Mouse (Mus musculus): ENCODE data around the gene Pcx. TPM values are rescaled to one million over a fixed set of nuclear protein-coding genes. Genes with fewer than 3 reads are reported as not detected.

The Pcx gene
- polyA plus RNA-seq, 1 experiment from 2014 or later: 28.9 TPM

DNA sequence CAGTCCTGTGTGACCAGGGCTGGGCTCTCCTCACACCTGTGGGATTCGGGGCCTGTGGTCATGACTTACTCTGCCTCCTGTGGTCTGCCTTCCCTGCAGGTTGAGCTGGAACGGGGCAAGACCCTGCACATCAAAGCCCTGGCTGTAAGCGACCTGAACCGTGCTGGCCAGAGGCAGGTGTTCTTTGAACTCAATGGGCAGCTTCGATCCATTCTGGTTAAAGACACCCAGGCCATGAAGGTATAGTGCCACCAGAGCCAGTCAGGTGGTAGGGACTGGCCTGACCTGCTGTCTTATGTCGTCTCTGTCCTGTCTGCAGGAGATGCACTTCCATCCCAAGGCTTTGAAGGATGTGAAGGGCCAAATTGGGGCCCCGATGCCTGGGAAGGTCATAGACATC is 110.4 kb downstream of the Pcx start:
- no peak overlapping the region for H3K4me3 ChIP-seq (ENCODE audit: low read depth, low read length)
- H3K9ac ChIP-seq (ENCODE audit: low read length): no peak overlapping the region
- whole genome bisulfite sequencing: 91% methylated on average over 7 of the region's 7 CpGs
- H3K9me3 ChIP-seq (ENCODE audit: control insufficient read depth, low read length): no peaks in the 10 kb centered on the region
- no peak for DNase-seq (ENCODE audit: low spot score)
- 0 out of 2 replicates have a peak, but pooled peaks cover 2% of the 10 kb centered on the region for H3K4me1 ChIP-seq (replicated peaks; ENCODE audit: control insufficient read depth, insufficient read depth)
- H3K27me3 ChIP-seq (ENCODE audit: control insufficient read depth, insufficient read depth, low read length): no peaks in the 10 kb centered on the region
- H3K36me3 ChIP-seq (ENCODE audit: control insufficient read depth, insufficient read depth, low read length): peaks cover 9% of the 10 kb centered on the region; the same call in 1 of the 2 replicates
- TF ChIP-seq EP300 (optimal IDR thresholded peaks at IDR 0.05) (no peak), CTCF (IDR thresholded peaks at IDR 0.05; ENCODE audit: low read depth) (no peak)
- ATAC-seq (ENCODE audit: low FRiP score, low TSS enrichment): no peak
- H3K27ac ChIP-seq (replicated peaks): no peak overlapping the region
- H3K4me2 ChIP-seq (replicated peaks; ENCODE audit: low read depth): no peak overlapping the region

GRCm38 (mm10) chr19:4622780-4623179 is 112.5 kb downstream of the Pcx start:
- no peak for ATAC-seq (ENCODE audit: low FRiP score, low TSS enrichment)
- no peak overlapping the region for H3K4me2 ChIP-seq (replicated peaks; ENCODE audit: low read depth)
- no peak for TF ChIP-seq CTCF (IDR thresholded peaks at IDR 0.05; ENCODE audit: low read depth)
- TF ChIP-seq EP300 (optimal IDR thresholded peaks at IDR 0.05): no peak
- WGBS: 83% methylated on average over 5 of the region's 5 CpGs
- H3K36me3 ChIP-seq (ENCODE audit: control insufficient read depth, insufficient read depth, low read length): peaks cover 9% of the 10 kb centered on the region; the same call in 1 of the 2 replicates
- no peaks in the 10 kb centered on the region for H3K9me3 ChIP-seq (ENCODE audit: control insufficient read depth, low read length)
- H3K4me1 ChIP-seq (replicated peaks; ENCODE audit: control insufficient read depth, insufficient read depth): 0 out of 2 replicates have a peak, but pooled peaks cover 5% of the 10 kb centered on the region
- H3K27ac ChIP-seq (replicated peaks): no peak overlapping the region
- no peak overlapping the region for H3K4me3 ChIP-seq (ENCODE audit: low read depth, low read length)
- DNase-seq (ENCODE audit: low spot score): no peak
- H3K27me3 ChIP-seq (ENCODE audit: control insufficient read depth, insufficient read depth, low read length): no peaks in the 10 kb centered on the region
- H3K9ac ChIP-seq (ENCODE audit: low read length): no peak overlapping the region

DNA sequence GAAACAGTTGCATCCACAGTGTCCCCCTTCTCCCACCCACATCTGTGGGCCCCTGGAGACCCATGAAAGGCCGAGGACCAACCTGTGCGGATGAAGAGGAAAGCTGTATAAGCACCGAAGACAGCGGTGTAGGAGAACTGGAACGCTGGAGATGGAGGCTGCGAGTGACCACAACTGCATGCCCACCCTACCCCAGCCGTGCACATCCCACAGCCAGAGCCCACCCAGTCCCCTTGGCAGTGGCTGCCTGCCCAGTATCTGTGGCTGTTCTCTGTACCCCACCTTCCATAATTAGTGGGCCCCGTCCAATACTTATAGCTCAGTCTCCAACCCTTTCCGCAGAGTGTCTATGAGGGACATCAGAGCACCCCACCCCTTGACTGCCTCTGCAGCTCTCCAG is 113.1 kb downstream of the Pcx start:
- TF ChIP-seq CTCF (IDR thresholded peaks at IDR 0.05; ENCODE audit: low read depth) (no peak), EP300 (optimal IDR thresholded peaks at IDR 0.05) (no peak)
- 94% methylated on average over 9 of the region's 9 CpGs for WGBS
- H3K9me3 ChIP-seq (ENCODE audit: control insufficient read depth, low read length): no peaks in the 10 kb centered on the region
- no peak overlapping the region for H3K9ac ChIP-seq (ENCODE audit: low read length)
- no peak for DNase-seq (ENCODE audit: low spot score)
- H3K27ac ChIP-seq (replicated peaks): no peak overlapping the region
- H3K36me3 ChIP-seq (ENCODE audit: control insufficient read depth, insufficient read depth, low read length): peaks cover 9% of the 10 kb centered on the region; the same call in 1 of the 2 replicates
- no peaks in the 10 kb centered on the region for H3K27me3 ChIP-seq (ENCODE audit: control insufficient read depth, insufficient read depth, low read length)
- no peak overlapping the region for H3K4me3 ChIP-seq (ENCODE audit: low read depth, low read length)
- H3K4me2 ChIP-seq (replicated peaks; ENCODE audit: low read depth): no peak overlapping the region
- 0 out of 2 replicates have a peak, but pooled peaks cover 5% of the 10 kb centered on the region for H3K4me1 ChIP-seq (replicated peaks; ENCODE audit: control insufficient read depth, insufficient read depth)
- ATAC-seq (ENCODE audit: low FRiP score, low TSS enrichment): no peak

DNA sequence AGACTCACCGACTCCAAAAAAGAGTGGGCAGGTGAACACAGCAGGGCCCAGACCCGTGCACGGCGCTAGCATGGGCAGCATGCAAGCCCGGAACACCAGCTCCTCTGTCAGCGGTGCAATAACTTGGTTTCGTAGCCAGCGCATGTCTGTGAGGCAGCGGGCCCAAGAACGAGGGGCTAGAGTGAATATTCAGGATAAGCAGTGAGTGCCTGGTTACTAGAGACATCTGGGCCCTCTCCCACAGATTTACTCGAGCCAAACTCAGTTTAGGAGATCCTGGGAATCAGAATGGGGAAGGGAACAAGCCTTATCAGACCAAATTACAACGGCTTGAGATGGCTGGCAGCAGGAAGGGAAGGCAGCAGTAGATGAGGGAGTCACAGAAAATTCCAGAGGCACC is 113.7 kb downstream of the Pcx start:
- Histone ChIP-seq H3K4me3 (ENCODE audit: low read depth, low read length) (no peak overlapping the region), H3K27ac (replicated peaks) (no peak overlapping the region), H3K4me1 (replicated peaks; ENCODE audit: control insufficient read depth, insufficient read depth) (0 out of 2 replicates have a peak, but pooled peaks cover 5% of the 10 kb centered on the region), H3K9ac (ENCODE audit: low read length) (no peak overlapping the region), H3K36me3 (ENCODE audit: control insufficient read depth, insufficient read depth, low read length) (peaks cover 9% of the 10 kb centered on the region; the same call in 1 of the 2 replicates), H3K9me3 (ENCODE audit: control insufficient read depth, low read length) (no peaks in the 10 kb centered on the region), H3K4me2 (replicated peaks; ENCODE audit: low read depth) (no peak overlapping the region), H3K27me3 (ENCODE audit: control insufficient read depth, insufficient read depth, low read length) (no peaks in the 10 kb centered on the region)
- no peak for DNase-seq (ENCODE audit: low spot score)
- ATAC-seq (ENCODE audit: low FRiP score, low TSS enrichment): no peak
- TF ChIP-seq CTCF (IDR thresholded peaks at IDR 0.05; ENCODE audit: low read depth) (no peak), EP300 (optimal IDR thresholded peaks at IDR 0.05) (no peak)
- WGBS: 92% methylated on average over 12 of the region's 12 CpGs

DNA sequence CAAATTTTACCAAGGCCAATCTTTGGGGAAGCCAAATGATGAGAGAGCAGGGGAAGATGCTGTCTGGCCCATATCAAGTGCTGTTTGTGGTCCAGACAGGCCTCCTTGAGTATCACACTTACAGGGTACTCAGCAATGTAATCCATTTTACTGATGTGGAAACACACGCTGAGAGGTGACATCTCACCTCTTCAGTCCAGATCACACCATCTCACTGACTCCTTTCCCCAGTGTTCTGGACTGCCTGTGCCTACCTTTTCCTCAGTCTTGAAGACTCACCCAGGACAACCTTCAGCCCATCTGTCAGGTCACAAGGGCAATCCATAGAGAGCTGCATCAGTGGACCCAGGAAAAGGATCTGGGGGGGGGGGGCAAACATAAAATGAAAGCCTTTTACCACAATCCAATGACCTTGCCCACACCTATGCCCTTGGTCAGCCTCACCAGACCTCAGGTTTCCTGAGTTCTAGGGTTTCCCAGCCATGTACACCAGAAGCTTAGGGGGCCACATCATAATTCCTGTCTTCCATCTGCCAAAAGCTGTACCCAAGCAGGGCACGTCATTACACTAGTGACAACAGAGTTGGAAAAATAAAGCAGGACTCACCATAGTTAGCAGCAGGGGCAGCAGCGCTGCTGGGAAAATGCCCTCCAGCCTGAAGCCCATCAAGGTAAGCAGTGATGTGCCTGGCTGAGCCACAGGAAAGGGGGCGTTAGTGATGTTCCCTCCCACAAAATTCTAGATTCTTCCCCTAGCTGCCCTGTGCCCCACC is 114.3 kb downstream of the Pcx start:
- 0 out of 2 replicates have a peak, but pooled peaks cover 5% of the 10 kb centered on the region for H3K4me1 ChIP-seq (replicated peaks; ENCODE audit: control insufficient read depth, insufficient read depth)
- TF ChIP-seq EP300 (optimal IDR thresholded peaks at IDR 0.05): no peak
- no peak for TF ChIP-seq CTCF (IDR thresholded peaks at IDR 0.05; ENCODE audit: low read depth)
- H3K27ac ChIP-seq (replicated peaks): peak overlapping the region; percentile 93
- peak overlapping the region; percentile 91 for H3K4me3 ChIP-seq (ENCODE audit: low read depth, low read length)
- H3K4me2 ChIP-seq (replicated peaks; ENCODE audit: low read depth): peak overlapping the region; percentile 90
- H3K9ac ChIP-seq (ENCODE audit: low read length): peak overlapping the region; percentile 88
- peak; percentile 2; the same call in 1 of the 2 replicates for ATAC-seq (ENCODE audit: low FRiP score, low TSS enrichment)
- no peaks in the 10 kb centered on the region for H3K9me3 ChIP-seq (ENCODE audit: control insufficient read depth, low read length)
- no peak for DNase-seq (ENCODE audit: low spot score)
- peaks cover 9% of the 10 kb centered on the region; the same call in 1 of the 2 replicates for H3K36me3 ChIP-seq (ENCODE audit: control insufficient read depth, insufficient read depth, low read length)
- no peaks in the 10 kb centered on the region for H3K27me3 ChIP-seq (ENCODE audit: control insufficient read depth, insufficient read depth, low read length)
- 28% methylated on average over 4 of the region's 4 CpGs for WGBS

All from stomach, postnatal 0 days (tissue).